Mouse (Mus musculus): ENCODE results near the gene Gm10837. TPM values are rescaled to one million over a fixed set of nuclear protein-coding genes. Genes with fewer than 3 reads are reported as not detected.

Gene Gm10837
- total RNA-seq, 4 experiments from 2014 or later: not detected

GRCm38 (mm10) chr14:122464763-122465741, 25.3 kb upstream of the Gm10837 start, which contains the start of gene Zic5:
TSS of gene Zic5 (minus strand) at chr14:122465677.
- no peak for DNase-seq (ENCODE audit: low spot score)

DNA sequence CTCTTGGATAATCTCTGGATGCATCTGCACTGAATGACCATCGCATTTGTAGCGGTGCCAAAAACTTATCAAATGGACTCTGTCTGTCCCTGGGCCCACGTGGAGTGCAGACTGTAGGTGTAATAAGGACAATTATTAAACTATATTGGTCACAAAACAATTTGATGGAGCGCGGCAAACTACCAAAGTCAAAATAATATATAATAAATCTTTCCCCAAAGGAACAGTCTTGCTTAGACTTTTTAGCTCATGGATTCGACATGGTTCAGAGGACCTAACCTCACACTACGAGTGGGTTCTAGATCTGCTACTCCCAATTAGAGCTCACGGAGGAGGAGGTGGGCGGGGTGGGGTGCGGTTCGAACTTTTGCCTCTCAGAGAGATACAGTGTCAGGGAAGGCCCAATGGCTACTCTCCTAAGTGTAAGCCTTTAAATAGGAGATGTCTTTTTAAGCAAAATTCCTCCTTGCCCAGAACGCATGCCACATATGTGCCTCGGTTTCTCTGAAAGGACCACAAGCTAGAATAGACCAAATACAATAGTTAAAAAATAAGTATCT, 24.4 kb upstream of the Gm10837 start:
- no peak for DNase-seq (ENCODE audit: low spot score)

DNA sequence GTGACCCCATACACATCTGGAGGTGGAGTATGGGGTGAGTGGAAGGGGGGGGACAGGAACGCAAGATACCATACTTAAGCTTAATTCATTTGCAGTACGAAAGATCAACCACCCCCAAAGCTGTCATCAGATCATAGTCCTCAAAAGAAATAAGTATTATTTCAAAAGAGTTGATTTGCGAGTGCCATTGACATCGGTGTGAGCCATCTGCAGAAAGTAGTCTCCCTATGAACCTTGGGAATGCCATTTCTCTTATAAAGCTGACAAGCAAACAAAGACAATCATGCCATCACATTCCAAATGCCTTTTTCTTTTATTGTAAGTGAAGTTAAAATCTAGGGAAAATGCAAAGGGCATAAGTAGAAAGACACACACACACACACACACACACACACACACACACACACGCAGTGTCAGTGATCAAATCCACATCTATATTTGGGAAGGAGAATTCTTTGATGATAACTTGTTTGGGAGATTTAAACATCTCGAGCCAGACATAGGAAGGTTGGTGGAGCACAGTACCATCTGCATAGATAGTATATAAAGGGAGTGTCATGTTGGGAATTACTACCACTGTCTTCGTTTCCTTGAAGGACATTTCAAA, 23.5 kb upstream of the Gm10837 start:
- DNase-seq (ENCODE audit: low spot score): no peak

DNA sequence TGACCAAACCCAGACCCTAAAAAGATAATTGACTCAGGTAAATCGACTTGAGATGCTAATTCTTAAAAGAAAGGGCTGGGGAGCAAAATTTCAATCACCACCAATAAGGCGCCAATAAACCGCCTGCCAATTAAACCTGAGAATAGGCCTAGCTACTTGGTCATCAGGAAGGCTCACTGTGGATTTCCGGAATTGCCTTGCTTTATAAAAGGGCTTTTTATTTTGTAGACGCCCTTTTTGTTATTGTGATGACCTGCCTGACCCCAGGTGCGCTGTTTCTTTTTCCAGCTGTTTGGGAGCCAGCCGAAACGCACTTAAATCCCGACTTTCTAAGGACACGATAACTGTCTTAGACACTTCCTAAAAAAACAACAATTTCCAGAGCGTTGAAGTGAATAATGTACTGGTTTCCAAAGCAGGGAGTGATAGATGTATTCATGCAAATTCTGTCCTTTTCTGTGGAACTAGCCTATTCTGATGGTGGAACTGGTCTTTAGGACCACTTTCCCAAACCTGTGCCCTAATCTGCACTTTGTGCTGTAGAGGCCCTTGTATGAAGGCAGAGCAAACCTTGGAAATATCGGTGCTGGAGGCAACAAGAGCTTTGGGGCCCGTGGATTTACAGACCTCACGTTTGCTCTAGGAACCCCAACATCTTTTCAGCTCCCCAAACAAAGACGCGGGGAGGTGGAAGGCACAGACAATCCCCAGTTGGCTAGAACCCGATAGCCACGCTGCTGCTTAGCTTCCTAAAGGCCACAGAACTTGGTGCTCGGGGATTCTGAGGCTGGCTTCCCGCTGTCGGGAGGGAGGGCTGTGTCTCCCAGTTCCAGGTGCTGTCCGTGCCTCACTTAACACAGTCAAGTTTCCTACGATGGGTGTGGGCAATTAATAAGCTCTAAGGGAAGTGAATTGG, 22.2 kb upstream of the Gm10837 start:
- DNase-seq (ENCODE audit: low spot score): no peak

DNA sequence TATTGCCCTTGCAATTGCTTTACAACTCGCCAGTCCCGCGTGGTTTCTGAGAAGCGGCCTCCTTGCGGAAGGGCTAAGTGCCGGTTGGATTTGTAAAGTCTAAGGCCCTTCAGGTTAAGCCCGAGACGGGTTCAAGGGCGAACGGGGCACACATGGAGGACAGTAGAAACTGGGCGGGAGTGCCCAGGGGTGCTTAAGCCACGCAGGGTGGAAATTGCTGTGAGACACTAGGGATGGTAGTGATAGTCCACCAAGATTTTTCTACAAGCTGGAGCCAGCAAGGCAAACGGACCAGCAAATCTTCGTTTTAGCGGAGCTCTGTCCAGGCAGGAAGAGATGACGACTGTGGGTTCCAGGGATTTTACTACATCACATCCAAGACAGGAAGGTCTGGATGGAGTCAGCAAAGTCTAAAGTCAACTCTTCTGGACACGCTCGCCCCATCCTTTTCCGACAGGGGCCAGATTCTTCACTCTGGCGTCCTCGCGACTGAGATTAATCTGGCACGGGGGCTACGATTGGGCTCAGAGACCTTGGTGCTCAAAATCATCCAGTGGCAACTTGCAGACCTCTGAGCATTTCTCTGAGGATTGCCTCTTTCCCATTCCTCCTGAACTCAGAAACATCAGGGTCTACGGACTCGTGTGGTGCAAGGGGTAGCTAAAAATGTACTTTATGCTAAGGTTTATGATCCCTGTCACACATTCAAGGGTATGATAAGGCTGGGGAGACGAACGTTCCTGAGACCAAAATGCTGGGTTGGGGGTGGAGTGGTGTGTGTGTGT, 21.2 kb upstream of the Gm10837 start:
- DNase-seq (ENCODE audit: low spot score): no peak

- DNase-seq (ENCODE audit: low spot score): no peak
These were observed 18.8 kb upstream of the Gm10837 start for GRCm38 (mm10) chr14:122471449-122472085.

DNA sequence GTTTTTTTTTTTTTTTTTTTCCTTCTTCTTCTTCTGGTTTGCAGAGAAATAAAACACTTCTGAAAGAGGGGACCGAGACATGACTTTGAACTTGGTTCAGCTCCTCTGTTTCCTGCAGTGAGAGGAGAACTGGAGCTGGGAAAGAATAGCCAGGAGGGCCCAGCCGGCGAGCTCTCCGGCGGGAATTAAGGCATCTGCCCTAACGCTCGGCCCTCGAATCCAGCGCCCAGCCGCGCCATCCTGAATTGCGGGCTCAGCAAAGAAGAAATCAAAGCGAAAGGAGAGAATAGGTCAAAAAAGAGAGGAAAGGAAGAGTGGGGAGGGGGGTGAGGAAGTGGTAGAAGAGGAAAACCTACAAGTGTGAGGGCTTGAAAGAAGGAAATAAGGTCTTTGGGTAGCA, 18.2 kb upstream of the Gm10837 start:
- DNase-seq (ENCODE audit: low spot score): no peak

DNA sequence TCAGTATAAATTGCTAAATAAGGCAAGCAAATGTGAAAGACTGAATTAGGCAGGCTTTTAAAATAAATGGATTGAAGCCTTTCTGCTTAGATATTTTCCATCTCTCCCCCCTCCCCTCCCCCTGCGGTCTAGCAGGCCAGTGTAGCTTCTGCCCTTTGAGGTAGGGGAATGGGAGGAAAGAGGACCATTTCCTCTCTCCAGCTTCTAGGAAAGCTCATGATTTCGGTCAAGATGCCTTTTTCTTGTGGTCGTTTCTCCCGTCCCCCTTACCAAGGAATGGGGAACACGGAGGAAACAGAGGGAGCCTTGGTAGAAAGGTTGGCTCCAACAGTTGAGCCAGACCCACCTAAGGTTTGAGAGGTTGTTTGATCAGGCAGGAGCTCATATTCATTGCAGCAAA, 17.7 kb upstream of the Gm10837 start:
- DNase-seq (ENCODE audit: low spot score): no peak

- DNase-seq (ENCODE audit: low spot score): no peak
These were observed 17.1 kb upstream of the Gm10837 start for GRCm38 (mm10) chr14:122473211-122473751.

DNA sequence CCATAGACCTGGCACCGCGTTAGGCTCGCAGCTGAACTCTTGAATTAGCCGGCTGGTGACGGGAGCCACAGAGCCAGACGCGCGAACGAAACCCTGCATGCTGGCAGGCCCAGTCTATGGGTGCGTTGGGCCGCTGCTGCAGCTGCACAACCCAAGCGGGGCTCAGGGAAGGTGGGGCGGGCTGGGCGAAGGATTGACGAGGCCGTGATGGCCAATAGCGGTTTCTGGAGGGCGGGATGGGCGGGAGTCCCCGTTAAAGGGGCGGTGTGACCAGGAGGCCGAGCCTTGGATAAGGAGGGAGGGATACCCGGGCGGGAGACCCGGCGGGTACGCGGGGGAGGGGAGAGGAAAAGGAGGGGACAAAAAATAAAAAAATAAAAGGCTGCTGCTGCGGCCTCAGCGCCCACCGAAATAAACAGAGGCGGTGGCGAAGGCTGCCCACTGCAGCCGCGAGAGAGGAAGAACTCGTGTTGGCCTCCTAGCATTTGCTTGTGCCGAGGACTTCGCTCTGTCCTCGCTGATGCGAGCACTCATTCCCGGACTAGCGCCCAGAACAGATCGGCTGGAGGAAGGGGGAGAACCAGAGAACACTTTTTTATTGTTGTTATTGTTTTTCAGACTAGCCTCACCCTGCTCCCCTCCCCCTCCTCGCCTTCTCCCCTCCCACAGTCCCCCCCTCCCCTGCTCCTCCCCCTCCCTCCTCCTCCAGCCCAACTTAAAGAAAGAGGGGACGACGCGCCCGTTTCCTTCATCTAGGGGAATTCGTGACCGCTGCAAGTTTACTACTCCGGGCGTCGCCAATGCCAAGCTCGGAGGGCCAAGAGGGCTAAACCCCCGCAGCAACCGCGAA, 16.1 kb upstream of the Gm10837 start:
- DNase-seq (ENCODE audit: low spot score): no peak

DNA sequence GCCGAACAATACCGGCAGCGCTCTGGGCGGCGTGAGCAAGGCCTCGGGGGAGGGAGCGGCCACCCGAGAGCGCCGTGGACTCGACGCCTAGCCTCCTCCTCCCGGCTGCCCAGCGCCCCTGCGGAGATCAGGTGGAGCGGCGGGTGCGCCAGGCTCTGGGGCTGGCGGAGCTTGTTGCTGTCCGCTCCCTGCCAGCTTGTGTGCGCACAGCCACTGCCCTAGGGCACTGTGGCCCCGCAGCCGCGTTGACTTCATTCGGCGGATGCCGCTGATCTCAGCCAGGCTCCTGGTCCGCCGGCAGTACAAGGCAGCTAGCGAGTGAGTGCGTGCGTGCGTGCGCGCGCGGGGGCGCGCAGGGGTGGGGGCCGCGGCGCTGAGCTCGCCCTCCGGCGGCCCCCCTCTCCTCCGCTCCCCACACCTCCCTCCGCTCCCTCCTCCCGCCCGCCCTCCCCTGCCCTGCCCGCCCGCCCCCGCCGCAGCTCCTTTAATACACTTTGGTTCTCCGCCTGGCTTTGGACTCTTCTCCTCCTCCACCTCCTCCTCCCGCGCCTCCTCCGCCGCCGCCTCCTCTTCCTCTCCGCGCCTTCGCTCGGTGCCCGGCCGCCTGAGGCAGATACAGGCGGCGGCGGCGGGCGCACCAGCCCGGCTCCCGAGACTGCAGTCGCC, 15.4 kb upstream of the Gm10837 start, which contains the start of gene Zic2:
Gene Zic2, plus strand, starts transcription at position 545 of the 666 bp plus-strand sequence.
- DNase-seq (ENCODE audit: low spot score): no peak

DNA sequence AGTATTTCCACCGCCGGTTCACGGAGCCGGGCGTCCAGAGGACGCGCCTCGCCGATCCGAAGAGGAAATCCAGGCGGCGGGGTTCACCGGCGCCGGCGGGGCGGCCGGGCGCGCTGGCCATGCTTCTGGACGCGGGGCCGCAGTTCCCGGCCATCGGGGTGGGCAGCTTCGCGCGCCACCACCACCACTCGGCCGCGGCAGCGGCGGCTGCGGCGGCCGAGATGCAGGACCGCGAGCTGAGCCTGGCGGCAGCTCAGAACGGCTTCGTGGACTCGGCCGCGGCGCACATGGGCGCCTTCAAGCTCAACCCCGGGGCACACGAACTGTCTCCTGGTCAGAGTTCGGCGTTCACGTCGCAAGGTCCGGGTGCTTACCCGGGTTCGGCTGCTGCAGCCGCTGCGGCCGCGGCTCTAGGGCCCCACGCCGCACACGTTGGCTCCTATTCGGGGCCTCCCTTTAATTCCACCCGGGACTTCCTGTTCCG, 14.8 kb upstream of the Gm10837 start:
- no peak for DNase-seq (ENCODE audit: low spot score)

DNA sequence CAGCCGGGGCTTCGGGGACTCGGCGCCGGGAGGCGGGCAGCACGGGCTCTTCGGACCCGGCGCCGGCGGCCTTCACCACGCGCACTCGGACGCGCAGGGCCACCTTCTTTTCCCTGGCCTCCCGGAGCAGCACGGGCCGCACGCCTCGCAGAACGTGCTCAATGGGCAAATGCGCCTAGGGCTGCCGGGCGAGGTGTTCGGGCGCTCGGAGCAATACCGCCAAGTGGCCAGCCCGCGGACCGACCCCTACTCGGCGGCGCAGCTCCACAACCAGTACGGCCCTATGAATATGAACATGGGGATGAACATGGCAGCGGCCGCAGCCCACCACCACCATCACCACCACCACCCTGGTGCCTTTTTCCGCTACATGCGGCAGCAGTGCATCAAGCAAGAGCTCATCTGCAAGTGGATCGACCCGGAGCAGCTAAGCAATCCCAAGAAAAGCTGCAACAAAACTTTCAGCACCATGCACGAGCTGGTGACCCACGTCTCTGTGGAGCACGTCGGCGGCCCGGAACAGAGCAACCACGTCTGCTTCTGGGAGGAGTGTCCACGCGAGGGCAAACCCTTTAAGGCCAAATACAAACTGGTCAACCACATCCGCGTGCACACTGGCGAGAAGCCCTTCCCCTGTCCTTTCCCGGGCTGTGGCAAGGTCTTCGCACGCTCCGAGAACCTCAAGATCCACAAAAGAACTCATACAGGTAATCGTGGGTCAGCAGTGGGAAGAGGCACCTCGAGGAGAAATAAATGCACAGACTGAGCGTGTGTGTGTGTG, 14.2 kb upstream of the Gm10837 start:
- no peak for DNase-seq (ENCODE audit: low spot score)

DNA sequence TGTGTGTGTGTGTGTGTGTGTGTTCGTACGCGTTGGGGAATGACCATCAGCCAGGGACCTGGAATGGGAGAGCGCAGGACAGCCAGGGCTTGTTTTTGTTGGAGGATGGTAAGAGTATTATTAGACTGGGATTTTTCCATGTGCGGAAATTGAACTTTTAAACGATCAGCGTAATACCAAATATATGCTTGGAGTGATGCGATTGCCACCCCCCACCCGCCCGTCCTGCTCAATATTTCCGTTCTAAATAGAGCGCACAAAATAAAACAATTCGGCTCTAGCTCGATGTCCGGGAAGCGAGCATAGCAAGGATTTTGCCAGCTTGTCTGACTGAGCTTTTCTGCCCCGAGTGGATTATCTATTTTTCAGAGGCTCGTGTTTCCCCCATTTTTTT, 13.6 kb upstream of the Gm10837 start:
- no peak for DNase-seq (ENCODE audit: low spot score)

- DNase-seq (ENCODE audit: low spot score): no peak
These were observed 13.1 kb upstream of the Gm10837 start for GRCm38 (mm10) chr14:122477261-122477671.

GRCm38 (mm10) chr14:122477971-122478573, 12.3 kb upstream of the Gm10837 start:
- DNase-seq (ENCODE audit: low spot score): no peak

DNA sequence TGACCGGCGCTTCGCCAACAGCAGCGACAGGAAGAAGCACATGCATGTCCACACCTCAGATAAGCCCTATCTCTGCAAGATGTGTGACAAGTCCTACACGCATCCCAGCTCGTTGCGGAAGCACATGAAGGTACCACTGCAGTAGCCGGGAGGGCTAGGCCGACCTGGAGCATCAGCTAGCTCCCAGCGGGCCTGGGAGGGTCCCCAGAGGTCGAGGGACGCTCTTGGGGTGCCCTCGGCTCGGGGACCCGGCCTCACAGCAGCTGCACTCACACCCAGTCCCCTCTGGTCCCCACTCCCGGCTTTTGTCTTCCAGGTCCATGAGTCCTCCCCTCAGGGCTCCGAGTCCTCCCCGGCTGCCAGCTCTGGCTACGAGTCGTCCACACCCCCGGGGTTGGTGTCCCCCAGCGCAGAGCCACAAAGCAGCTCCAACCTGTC, 11.8 kb upstream of the Gm10837 start:
- no peak for DNase-seq (ENCODE audit: low spot score)

Data from heart, adult 8-10 months (tissue).